Mouse (Mus musculus) CD4-positive, CD25-positive, alpha-beta regulatory T cell (primary cell): ENCODE results near the gene Tcerg1l. TPM values are rescaled to one million over a fixed set of nuclear protein-coding genes. Genes with fewer than 3 reads are reported as not detected.

Source experiments
- polyA plus RNA-seq: library from polyadenylated mRNA; unstranded; fragments of 100-300 nt; shearing (Covaris generic); gene quantifications from one replicate; pipeline ENCODE4 v1.2.1, GENCODE M21; 2017

Gene Tcerg1l
- not detected for polyA plus RNA-seq

DNA sequence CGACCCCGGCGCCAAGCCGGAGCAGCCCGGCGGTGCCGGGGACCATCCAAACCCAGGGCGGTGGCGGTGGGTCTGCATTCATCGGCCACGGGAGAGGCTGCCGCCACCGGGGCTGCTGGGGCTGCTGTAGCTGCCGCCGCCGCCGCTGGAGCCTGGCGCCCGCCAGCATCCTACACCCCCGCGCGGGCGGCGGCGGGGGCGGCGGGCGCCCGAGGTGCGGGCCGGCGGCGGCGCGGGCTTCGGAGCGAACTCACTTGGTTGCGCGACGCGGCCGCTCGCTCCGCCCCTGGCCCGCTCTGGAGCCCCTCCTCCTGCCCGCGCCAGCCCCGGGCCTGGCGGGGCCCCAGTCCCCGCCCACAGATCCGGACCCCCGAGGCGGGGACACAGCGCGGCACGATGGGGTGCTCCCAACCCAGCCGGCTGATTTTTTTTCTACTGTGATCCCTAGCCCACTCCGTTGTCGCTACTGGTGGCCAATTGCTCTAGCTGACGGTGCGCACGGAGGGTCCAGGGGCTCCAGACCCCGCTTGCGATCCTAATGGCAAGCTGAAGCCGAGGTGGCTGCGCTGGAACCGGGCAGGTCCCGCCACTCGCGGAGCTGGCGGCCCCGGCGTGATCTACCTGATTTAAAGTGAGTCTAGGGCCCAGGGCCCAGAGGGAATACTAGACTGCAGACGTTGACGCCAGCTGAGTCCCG lies at the start of gene Tcerg1l:
Tcerg1l (minus strand) TSS at position 246 of the 697 bp plus-strand sequence.

